Mouse (Mus musculus) B cell, adult 2 months (primary cell): ENCODE results near the gene Spaca4.

Experiments used
- DNase-seq, 2 experiments: peaks; one replicate each; pipeline ENCODE4 v3.0.0; 2022

Spaca4 gene

GRCm38 (mm10) chr7:45726419-45726818 is 806 bp upstream of the Spaca4 start:
- no peak for DNase-seq

DNA sequence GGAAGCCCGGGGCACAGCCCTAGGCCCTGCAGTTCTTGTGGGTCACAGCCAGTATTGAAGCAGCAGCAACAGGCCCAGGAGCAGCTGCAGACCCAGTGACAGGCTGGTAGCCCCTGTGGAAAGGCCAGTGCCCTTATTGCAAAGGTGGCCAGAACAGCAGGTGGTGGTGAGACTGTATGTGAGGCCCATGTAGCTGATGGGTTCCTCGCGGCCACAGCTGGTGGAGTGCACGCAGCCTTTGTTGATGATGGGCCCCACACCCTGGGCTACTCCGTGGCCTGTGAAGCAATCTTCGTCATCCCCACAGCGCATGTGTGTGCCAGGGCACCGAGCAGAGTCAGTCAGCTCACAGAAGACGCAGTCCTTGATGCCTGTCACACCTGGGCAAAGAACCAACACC is 462 bp downstream of the Spaca4 start:
- DNase-seq, result no peak

- no peak for DNase-seq
These were observed 1.8 kb downstream of the Spaca4 start for GRCm38 (mm10) chr7:45723781-45724180.

DNA sequence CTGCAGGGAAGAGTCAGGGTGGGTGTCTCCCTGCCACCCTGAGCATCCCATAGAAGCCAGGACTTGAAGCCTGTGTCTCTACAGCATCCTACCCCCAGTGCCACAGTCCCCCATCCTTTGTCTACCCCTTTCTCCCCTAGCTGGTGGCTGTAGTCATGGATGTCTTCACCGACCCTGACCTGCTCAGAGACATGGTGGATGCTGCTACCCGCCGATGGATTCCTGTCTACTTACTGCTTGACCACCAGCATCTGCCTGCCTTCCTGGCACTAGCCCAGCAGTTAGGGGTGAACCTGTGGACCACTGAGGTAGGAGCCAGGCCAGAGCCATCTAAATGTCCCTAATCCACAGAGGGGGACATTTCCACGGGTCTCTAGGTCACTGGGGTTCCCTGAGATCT is 2.3 kb downstream of the Spaca4 start:
- DNase-seq, result no peak

- DNase-seq, result no peak
These were observed 3.3 kb downstream of the Spaca4 start for GRCm38 (mm10) chr7:45722348-45722713.

GRCm38 (mm10) chr7:45721642-45722347 is 3.8 kb downstream of the Spaca4 start:
- no peak for DNase-seq

- no peak for DNase-seq
These were observed 4.4 kb downstream of the Spaca4 start for GRCm38 (mm10) chr7:45721234-45721571.

GRCm38 (mm10) chr7:45720413-45721233 is 5.0 kb downstream of the Spaca4 start, which contains the start of gene Fam83e:
TSS of gene Fam83e (plus strand) at chr7:45721212.
- DNase-seq, result no peak

- DNase-seq, result no peak
These were observed 5.7 kb downstream of the Spaca4 start for GRCm38 (mm10) chr7:45719738-45720412.

- DNase-seq, result no peak
These were observed 6.4 kb downstream of the Spaca4 start for GRCm38 (mm10) chr7:45719180-45719579.

DNA sequence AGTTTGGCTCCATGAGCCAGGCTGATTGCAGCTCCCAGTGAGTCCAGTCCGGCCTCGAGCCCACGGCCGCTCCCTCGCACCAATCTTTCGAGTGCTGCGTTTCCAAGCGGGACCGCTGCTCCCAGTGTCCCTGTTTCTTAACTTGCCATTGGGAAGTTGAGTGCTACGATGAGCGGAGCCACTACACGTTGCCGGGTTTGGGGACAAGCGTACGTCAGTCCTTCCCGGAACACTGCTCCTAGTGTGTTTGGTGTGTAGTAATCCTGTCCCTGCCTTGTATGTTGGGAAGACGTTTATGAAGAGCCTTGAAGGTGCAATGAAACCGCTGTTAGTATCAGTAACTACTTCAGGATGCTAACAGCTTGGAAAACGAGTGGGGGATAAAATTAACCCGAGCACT is 7.3 kb downstream of the Spaca4 start:
- no peak for DNase-seq

GRCm38 (mm10) chr7:45717918-45718297 is 7.7 kb downstream of the Spaca4 start, which contains the start of gene Sphk2:
TSS of gene Sphk2 (minus strand) at chr7:45718002.
- DNase-seq, result peak; percentile 99

DNA sequence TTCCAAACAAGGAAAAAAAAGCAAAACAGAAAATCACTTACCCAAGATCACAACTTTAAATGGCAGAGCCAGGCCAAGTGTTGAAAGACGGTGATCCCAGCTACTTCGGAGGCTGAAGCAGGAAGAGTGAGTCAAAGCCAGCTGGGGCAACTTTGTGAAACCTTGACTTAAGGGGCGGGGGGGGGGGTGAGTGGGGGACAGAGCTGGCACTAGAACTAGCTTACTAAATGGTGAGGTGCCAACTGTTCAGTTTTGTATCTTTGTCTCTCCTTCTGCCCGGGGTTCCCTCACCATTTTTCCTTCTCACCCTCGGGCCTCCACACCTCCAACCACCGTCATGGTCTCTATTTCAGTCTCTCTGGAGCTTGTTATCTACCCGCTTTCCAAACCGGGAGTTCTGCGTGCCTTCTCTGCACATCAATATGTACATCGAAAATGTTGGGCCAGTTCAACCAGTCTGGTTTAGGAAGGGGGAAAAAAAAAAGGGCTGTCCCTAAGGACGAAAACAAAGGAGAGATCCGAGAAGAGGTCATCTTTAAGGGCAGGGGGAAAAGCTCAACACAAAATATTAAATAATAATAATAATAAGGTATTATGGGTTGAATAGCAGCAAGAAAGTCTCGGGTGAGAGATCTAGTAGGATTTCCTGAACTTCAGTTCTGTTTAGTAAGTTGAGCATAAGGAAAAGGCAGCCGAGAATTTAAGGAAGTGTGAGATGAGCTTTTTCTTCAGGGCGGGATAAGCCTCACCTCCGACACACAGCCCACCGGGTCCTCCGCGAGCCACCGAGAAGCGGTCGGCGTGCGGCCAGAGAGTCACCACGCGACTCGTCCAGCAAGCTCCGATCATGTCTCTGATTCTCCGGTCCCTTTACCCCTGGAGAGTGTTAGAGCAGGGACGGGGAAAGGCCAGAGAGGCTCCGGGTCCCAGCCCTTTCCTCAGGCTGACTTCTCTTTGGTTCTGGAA is 8.4 kb downstream of the Spaca4 start:
- DNase-seq, result no peak

GRCm38 (mm10) chr7:45716460-45716857 is 9.2 kb downstream of the Spaca4 start:
- DNase-seq, result no peak

DNA sequence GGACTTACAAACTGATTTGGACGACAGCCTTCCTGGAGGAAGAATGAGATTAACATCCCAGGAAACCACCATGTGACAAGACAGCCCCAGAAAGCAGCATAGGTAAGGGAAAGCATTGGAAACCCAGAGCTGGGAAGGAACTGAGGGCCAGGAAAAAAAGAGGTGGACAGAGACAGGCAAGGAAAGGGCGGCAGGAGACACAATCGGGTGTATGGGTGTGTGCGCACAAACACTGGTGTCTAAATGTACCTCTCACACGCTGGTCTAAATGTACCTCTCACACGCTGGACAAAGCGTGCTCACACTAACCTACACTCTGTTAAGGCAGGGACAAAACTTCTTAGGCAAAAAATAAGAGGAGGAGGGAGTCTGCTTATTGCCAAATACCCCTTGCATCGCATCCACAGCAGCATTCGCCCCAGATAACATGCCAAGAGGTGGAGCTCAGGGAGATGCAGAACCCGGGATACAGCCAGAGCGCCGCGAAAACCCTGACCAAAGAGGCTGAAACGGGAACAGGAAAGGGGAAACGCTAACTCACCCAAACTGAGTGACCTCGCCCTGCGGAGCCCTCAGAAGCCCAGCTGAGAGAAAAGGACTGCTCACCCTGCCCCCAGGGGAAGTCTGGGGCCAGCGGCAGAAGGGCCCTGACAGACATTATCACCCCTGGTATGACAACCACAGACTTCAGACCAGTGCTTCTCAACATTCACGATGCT is 9.7 kb downstream of the Spaca4 start:
- no peak for DNase-seq

- peak; percentile 95 to 96 for DNase-seq
These were observed 10.4 kb downstream of the Spaca4 start, which contains the start of gene Rpl18 for GRCm38 (mm10) chr7:45715090-45715708. TSS of gene Rpl18 (plus strand) at chr7:45715457.

DNA sequence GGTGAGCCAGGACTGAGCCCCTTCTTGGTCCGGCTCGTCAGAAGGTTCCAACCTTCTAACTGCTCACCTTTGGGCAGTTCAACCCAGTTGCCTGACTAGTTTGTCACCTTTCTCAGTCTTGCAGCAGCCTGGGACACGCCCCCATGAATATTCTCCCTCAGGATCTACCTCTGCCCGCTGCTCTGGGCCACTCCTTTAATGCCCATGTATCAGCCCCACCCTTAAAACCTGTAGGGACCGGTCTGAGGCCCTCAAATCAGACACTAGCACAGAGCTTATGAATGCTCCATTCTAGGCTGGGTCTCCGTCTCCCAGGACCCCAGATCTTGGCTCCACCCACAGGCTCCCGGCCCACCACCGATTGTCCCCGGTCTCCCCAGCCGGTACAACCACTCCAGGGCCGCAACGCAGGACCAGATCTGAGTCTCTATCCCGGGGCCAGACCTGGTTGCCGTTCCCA is 11.0 kb downstream of the Spaca4 start:
- no peak for DNase-seq

DNA sequence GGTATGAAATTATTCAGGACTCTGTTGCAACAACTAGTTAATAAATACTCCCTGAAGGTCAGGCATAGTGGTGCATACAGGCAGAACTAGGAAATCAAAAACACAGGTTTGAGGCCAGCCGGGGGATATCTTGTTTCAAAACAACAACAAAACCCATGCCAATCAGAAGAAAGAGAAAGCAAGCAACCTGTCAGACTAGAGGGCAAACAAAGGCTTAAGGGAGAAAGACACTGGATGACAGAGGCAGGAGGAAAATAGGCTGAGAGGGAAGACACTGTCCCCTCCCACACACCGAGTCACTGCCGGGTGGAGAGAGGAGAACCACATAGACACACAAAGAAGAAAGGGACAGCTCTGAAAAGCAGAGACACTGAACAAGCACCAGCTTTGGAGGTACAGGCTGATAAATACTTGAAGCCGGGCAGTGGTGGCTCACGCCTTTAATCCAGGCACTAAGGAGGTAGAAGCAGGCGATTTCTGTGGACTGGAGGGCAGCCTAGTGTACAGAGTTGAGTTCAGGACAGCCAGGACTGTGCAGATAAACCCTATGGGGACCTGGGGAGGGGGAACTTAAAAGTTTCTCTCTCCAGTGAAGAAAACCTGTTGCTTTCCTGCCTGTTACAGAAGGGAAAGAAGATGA is 11.6 kb downstream of the Spaca4 start:
- DNase-seq, result no peak

- no peak for DNase-seq
These were observed 12.2 kb downstream of the Spaca4 start for GRCm38 (mm10) chr7:45713396-45713795.

- no peak for DNase-seq
These were observed 13.4 kb downstream of the Spaca4 start for GRCm38 (mm10) chr7:45712022-45712757.
